Mouse (Mus musculus) kidney, adult 2 months (tissue): ENCODE results near the gene Cped1. TPM values are rescaled to one million over a fixed set of nuclear protein-coding genes. Genes with fewer than 3 reads are reported as not detected.

Source experiments
- DNase-seq: peaks from one replicate; pipeline ENCODE4 v3.0.0; 2021
- H3K27ac ChIP-seq: fragments of 200-500 bp; 2 replicates; pipeline ENCODE4 v1.5.1; 2012; ENCODE audit warnings: low read depth, low read length, control low read depth, inconsistent platforms; ENCODE audit not compliant: insufficient read depth
- H3K27me3 ChIP-seq: fragments of 200-500 bp; replicated peaks from 2 replicates; pipeline ENCODE4 v1.6.1; 2012; ENCODE audit warnings: mild to moderate bottlenecking, moderate library complexity, low read length, inconsistent platforms; ENCODE audit not compliant: control insufficient read depth, insufficient read depth
- H3K36me3 ChIP-seq: fragments of 200-500 bp; 2 replicates; pipeline ENCODE4 v1.6.1; 2012; ENCODE audit warnings: mild to moderate bottlenecking, moderate library complexity, low read length, inconsistent platforms; ENCODE audit not compliant: control insufficient read depth, insufficient read depth
- H3K4me1 ChIP-seq: fragments of 200-500 bp; 2 replicates; pipeline ENCODE4 v1.6.1; 2011; ENCODE audit warnings: low read length; ENCODE audit not compliant: control insufficient read depth, insufficient read depth
- H3K4me3 ChIP-seq: fragments of 200-500 bp; 2 replicates; pipeline ENCODE4 v1.5.1; 2011; ENCODE audit warnings: mild to moderate bottlenecking, low read depth, low read length, control low read depth; ENCODE audit not compliant: insufficient read depth
- CTCF ChIP-seq: fragments of 200-500 bp; conservative IDR thresholded peaks from 2 replicates; pipeline ENCODE4 v1.5.1; 2011; ENCODE audit warnings: low read depth, mild to moderate bottlenecking, control low read depth, low read length, moderate library complexity, mixed read lengths; ENCODE audit not compliant: insufficient read depth, insufficient read length
- POLR2A ChIP-seq: fragments of 200-500 bp; IDR thresholded peaks from one replicate; pipeline ENCODE4 v1.6.1; 2011; ENCODE audit warnings: low read depth, low read length, control low read depth
- WGBS: fragments of 180-500 bp; shearing (Covaris S2); methylation state at CpG from one replicate; pipeline ENCODE4 v1.1.7; 2018; 5-methylcytosine and 5-hydroxymethylcytosine counted together
- polyA plus RNA-seq: library from polyadenylated mRNA; depleted of rRNA; stranded (reverse); fragments of >200 nt; gene quantifications from 2 replicates; pipeline ENCODE4 v1.2.3, GENCODE M21; 2012

The Cped1 gene
- polyA plus RNA-seq, 1 experiment = 6.2 TPM

DNA sequence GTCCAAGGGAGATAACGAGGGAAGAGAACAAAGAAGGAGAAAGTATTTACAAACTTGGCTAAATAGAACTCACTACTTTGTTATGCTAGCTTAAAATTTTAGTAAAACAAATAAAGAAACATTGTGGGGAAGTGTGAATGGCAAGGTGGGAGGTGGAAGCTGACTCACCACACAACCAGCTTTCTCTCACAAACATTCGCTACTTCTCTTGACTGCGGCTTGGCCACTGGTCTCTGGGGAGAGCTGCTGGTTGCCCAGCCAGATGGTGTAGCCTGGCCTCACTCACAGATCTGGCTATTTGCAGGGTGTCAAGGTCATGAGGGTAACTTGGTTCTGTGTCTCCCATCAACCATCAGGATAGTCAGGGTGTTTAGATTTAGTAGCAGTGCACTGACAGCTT lies 116.2 kb downstream of the Cped1 start:
- no peak overlapping the region for H3K4me3 ChIP-seq
- no peak overlapping the region for H3K27ac ChIP-seq
- no peak for DNase-seq
- WGBS = 70% methylated on average over 3 of the region's 3 CpGs
- TF ChIP-seq POLR2A (no peak), CTCF (no peak)
- H3K27me3 ChIP-seq = no peaks in the 10 kb centered on the region
- no peaks in the 10 kb centered on the region for H3K4me1 ChIP-seq
- no peaks in the 10 kb centered on the region for H3K36me3 ChIP-seq

DNA sequence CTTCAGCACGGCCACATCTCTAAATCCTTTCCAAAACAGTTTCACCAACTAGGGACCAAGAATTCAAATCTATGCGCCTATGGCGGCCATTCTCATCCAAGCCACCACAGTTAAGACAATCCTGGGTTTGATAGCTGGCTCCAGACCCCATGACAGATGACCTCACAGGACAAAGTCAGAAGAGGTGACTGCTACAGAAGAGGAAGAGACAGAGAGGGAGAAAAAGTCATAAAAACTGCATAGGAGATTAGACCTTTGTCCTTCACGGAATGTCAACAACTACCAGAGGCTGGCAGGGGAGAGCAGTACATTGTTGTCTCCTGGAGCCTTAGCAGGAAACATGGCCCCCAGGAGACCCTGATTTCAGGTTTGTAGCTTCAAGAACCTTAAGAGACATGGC lies 117.0 kb downstream of the Cped1 start:
- no peak for TF ChIP-seq CTCF
- no peak for TF ChIP-seq POLR2A
- Histone ChIP-seq H3K4me3 (no peak overlapping the region), H3K27ac (no peak overlapping the region), H3K4me1 (no peaks in the 10 kb centered on the region), H3K36me3 (no peaks in the 10 kb centered on the region), H3K27me3 (no peaks in the 10 kb centered on the region)
- no peak for DNase-seq
- 85% methylated on average over 4 of the region's 4 CpGs for WGBS

DNA sequence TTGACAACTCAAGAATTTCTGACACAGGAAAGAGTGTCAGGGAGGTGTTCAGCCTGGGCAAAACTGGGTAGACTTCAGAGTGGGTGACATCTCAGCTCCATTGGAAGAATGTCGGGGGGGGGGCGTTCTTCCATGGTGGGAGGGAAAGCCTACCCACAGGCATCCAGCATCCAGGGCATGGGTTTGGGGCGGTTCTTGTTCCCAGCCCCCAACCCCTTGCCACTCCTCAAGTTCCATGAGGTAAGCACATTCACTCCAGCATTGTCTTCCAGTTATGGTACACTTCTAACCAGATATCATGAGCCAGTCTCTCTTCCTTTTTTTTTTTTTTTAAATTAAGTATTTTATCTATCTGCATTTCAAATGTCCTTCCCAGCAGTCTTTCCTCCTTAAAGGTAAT lies 118.0 kb downstream of the Cped1 start:
- WGBS = 69% methylated on average over 3 of the region's 3 CpGs
- TF ChIP-seq POLR2A (no peak), CTCF (no peak)

DNA sequence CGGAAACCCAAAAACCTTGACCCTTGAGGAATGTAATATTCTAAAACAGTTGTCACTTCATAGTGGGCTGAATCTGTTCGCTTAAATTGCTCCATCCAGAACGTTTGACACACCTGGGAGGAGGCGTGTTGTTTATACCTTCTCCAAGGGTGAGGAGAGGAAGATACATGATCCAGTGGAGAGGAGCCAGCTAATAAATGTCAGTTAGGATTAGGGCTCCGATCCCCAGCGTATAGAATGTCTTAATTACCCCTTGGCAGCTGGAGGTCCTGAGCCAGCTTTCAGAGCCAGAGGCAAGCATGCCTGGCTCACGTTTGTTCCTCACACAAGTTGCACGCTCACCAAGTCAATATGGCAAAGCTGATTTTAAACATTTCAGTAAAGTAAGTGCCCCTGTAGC lies 118.5 kb downstream of the Cped1 start:
- H3K27me3 ChIP-seq = no peaks in the 10 kb centered on the region
- DNase-seq = no peak
- WGBS = 40% methylated on average over 8 of the region's 8 CpGs
- H3K4me3 ChIP-seq = no peak overlapping the region
- no peaks in the 10 kb centered on the region for H3K36me3 ChIP-seq
- H3K4me1 ChIP-seq = no peaks in the 10 kb centered on the region
- TF ChIP-seq POLR2A = no peak
- TF ChIP-seq CTCF = no peak
- no peak overlapping the region for H3K27ac ChIP-seq

More for the DNA sequence above, 118.0 kb downstream of the Cped1 start:
- no peak for DNase-seq
- H3K36me3 ChIP-seq = no peaks in the 10 kb centered on the region
- H3K27me3 ChIP-seq = no peaks in the 10 kb centered on the region
- no peak overlapping the region for H3K4me3 ChIP-seq
- H3K27ac ChIP-seq = no peak overlapping the region
- no peaks in the 10 kb centered on the region for H3K4me1 ChIP-seq

DNA sequence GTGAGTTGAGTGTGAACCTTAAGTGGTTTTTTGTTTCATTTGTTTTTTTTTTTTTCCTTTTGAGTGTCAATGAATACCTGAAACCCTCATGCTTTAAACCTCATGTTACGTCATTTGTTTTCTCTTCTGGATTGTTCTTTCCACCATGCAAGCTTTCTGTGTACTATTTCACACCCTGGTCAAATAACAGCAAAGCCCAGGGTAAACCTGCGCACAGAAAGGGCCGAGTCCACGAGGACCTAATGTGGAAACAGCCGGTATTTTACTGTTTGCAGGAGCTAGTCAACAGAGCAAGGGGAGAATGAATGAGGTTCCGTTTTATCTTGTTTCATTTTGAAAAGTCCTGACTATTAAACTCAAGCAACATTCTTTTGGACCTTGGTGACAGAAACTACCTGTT lies 128.4 kb downstream of the Cped1 start:
- no peak for DNase-seq
- WGBS = 78% methylated on average over 6 of the region's 6 CpGs
- TF ChIP-seq CTCF = no peak
- TF ChIP-seq POLR2A = no peak
- H3K4me1 ChIP-seq = no peaks in the 10 kb centered on the region
- H3K36me3 ChIP-seq = no peaks in the 10 kb centered on the region
- no peaks in the 10 kb centered on the region for H3K27me3 ChIP-seq
- H3K4me3 ChIP-seq = no peak overlapping the region
- no peak overlapping the region for H3K27ac ChIP-seq

DNA sequence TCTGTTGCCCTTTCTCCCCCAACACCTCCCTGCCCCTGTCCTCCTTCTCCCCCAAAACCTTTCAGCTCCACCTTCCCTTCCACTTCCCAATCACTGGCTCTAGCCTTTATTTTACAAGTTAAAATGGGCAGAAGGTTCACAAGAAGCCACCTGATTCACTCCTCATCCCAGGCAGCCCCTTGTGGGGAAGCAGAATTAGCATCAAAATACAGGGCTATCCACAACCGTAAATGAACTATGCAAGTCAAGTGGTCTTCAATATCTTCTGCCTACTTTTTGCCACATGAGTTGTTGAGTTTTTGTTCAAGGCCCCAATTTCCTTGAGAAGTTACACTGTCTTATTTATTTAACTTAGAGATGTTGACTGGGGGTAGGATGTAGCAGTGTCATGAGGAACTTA lies 131.0 kb downstream of the Cped1 start:
- no peak for TF ChIP-seq CTCF
- no peak for TF ChIP-seq POLR2A
- H3K27me3 ChIP-seq = no peaks in the 10 kb centered on the region
- no peaks in the 10 kb centered on the region for H3K36me3 ChIP-seq
- no peak overlapping the region for H3K4me3 ChIP-seq
- H3K27ac ChIP-seq = no peak overlapping the region
- H3K4me1 ChIP-seq = no peaks in the 10 kb centered on the region
- DNase-seq = no peak
- 89% methylated on average over 1 of the region's 1 CpGs for WGBS

DNA sequence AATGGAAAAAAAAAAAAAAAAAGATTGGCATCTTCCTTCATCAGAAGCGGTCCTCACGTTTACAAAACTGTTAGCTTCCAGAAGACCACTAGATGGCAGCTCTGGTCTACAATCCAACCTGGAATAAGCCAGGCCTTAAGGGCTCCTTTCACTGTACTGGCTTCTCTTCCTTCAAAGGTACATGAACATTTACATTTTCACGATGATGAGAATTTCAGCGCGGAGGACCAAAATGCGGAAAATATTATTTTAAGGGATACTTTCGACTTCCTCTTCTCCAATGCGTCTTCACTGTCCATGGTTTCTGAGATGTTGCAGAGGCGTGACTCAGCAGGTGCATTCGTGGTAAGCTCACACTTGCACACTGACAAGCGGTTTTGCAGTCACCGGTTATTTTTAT lies 136.4 kb downstream of the Cped1 start:
- no peaks in the 10 kb centered on the region for H3K36me3 ChIP-seq
- no peak overlapping the region for H3K27ac ChIP-seq
- WGBS = 41% methylated on average over 12 of the region's 12 CpGs
- DNase-seq = peak; percentile 63
- TF ChIP-seq CTCF = peak; percentile 46
- TF ChIP-seq POLR2A = no peak
- no peaks in the 10 kb centered on the region for H3K4me1 ChIP-seq
- H3K4me3 ChIP-seq = no peak overlapping the region
- no peaks in the 10 kb centered on the region for H3K27me3 ChIP-seq

DNA sequence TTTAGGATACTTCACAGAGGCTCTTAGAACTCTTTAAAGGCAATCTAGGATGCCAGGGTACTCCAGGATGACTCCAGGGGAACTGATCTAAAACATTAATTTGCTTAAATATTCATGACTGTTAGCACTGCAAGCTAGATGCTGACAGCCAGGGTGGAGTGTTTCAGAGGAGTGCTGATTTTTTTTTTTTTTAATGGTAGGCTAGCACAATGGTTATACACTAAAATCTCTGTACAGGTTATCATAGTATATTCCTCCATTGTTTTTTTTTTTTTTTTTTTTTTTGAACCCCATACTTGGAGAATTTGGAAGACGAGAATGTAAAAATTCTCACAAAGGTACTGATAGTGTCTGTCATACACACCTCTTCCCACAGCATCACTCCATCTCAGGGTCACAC lies 137.0 kb downstream of the Cped1 start:
- Histone ChIP-seq H3K27ac (no peak overlapping the region), H3K4me3 (no peak overlapping the region), H3K36me3 (no peaks in the 10 kb centered on the region), H3K27me3 (no peaks in the 10 kb centered on the region), H3K4me1 (no peaks in the 10 kb centered on the region)
- DNase-seq = no peak
- 89% methylated on average over 1 of the region's 1 CpGs for WGBS
- TF ChIP-seq CTCF (no peak), POLR2A (no peak)
